Mouse (Mus musculus) heart, adult 2 months (tissue): ENCODE results near the gene Glis1.

Experiments used
- CTCF ChIP-seq: fragments of 200-600 bp; IDR thresholded peaks from 2 replicates; pipeline ENCODE4 v1.8.1; 2022; ENCODE audit warnings: antibody characterized with exemption, mild to moderate bottlenecking, moderate library complexity
- EP300 ChIP-seq: fragments of 200-500 bp; IDR thresholded peaks from 2 replicates; pipeline ENCODE4 v1.6.1; 2011; ENCODE audit warnings: low read depth, low read length, control low read depth; ENCODE audit not compliant: insufficient read depth
- POLR2A ChIP-seq: fragments of 200-500 bp; IDR thresholded peaks from 2 replicates; pipeline ENCODE4 v1.6.1; 2011; ENCODE audit warnings: mild to moderate bottlenecking, low read depth, low read length, control low read depth; ENCODE audit not compliant: insufficient read depth

GRCm38 (mm10) chr4:107485903-107486302 lies 51.5 kb downstream of the Glis1 start:
- TF ChIP-seq POLR2A = no peak
- no peak for TF ChIP-seq EP300
- peak; percentile 49 for TF ChIP-seq CTCF
